Mouse (Mus musculus): ENCODE data around the gene Cybc1. TPM values are rescaled to one million over a fixed set of nuclear protein-coding genes. Genes with fewer than 3 reads are reported as not detected.

Gene Cybc1
- polyA plus RNA-seq, 1 experiment = 23.8 TPM

- H3K79me3 ChIP-seq (ENCODE audit: low read depth) = no peaks in the 10 kb centered on the region
- H3K4me3 ChIP-seq (ENCODE audit: insufficient read depth, poor library complexity, severe bottlenecking) = peak within 1 kb of the TSS; percentile 67
- no peaks in the 10 kb centered on the region for H3K27me3 ChIP-seq (ENCODE audit: control insufficient read depth, insufficient read depth, insufficient read length)
- TF ChIP-seq CTCF (IDR thresholded peaks at IDR 0.05; ENCODE audit: control insufficient read depth, insufficient read depth, insufficient read length) = peak; percentile 60
- TF ChIP-seq MAX (IDR thresholded peaks at IDR 0.05) = peak; percentile 74
- no peak for TF ChIP-seq MYOG (IDR thresholded peaks at IDR 0.05; ENCODE audit: control insufficient read depth, extremely low read depth, insufficient read length)
- no peaks in the 10 kb centered on the region for H3K79me2 ChIP-seq (ENCODE audit: control insufficient read depth, insufficient read depth)
- H3K36me3 ChIP-seq (ENCODE audit: control insufficient read depth, insufficient read depth) = no peaks in the 10 kb centered on the region
- peak within 1 kb of the TSS; percentile 85 for H3ac ChIP-seq (ENCODE audit: control insufficient read depth, insufficient read length, low read depth)
Observed at GRCm38 (mm10) chr11:121236564-121237344, 7.6 kb upstream of the Cybc1 start, which contains the start of gene Narf. Gene Narf (plus strand): TSS chr11:121237253.

- H3K79me2 ChIP-seq (ENCODE audit: control insufficient read depth, insufficient read depth) = no peaks in the 10 kb centered on the region
- no peaks in the 10 kb centered on the region for H3K79me3 ChIP-seq (ENCODE audit: low read depth)
- TF ChIP-seq MYOD1 (IDR thresholded peaks at IDR 0.05; ENCODE audit: control insufficient read depth, insufficient read length, low read depth) = no peak
- peak; percentile 27 for TF ChIP-seq CTCF (IDR thresholded peaks at IDR 0.05; ENCODE audit: control insufficient read depth, insufficient read depth, insufficient read length)
- no peaks in the 10 kb centered on the region for H3K36me3 ChIP-seq (ENCODE audit: control insufficient read depth, insufficient read depth)
- H3K4me3 ChIP-seq (ENCODE audit: insufficient read depth, poor library complexity, severe bottlenecking) = no peak overlapping the region
- H3K27me3 ChIP-seq (ENCODE audit: control insufficient read depth, insufficient read depth, insufficient read length) = no peaks in the 10 kb centered on the region
- H3ac ChIP-seq (ENCODE audit: control insufficient read depth, insufficient read length, low read depth) = no peak overlapping the region
Observed at GRCm38 (mm10) chr11:121235475-121236238, 6.5 kb upstream of the Cybc1 start.

- Histone ChIP-seq H3K27me3 (ENCODE audit: control insufficient read depth, insufficient read depth, insufficient read length) (no peaks in the 10 kb centered on the region), H3K79me2 (ENCODE audit: control insufficient read depth, insufficient read depth) (peaks cover 12% of the 10 kb centered on the region), H3K36me3 (ENCODE audit: control insufficient read depth, insufficient read depth) (no peaks in the 10 kb centered on the region), H3K79me3 (ENCODE audit: low read depth) (peaks cover 6% of the 10 kb centered on the region), H3ac (ENCODE audit: control insufficient read depth, insufficient read length, low read depth) (no peak overlapping the region), H3K4me3 (ENCODE audit: insufficient read depth, poor library complexity, severe bottlenecking) (no peak overlapping the region)
- no peak for TF ChIP-seq FOSL1 (IDR thresholded peaks at IDR 0.05; ENCODE audit: insufficient read depth, low read length, poor library complexity, severe bottlenecking)
- TF ChIP-seq MYOD1 (IDR thresholded peaks at IDR 0.05; ENCODE audit: control insufficient read depth, insufficient read length, low read depth) = no peak
- no peak for TF ChIP-seq CEBPB (IDR thresholded peaks at IDR 0.05; ENCODE audit: low read depth)
- TF ChIP-seq USF1 (IDR thresholded peaks at IDR 0.05; ENCODE audit: low read depth) = no peak
- no peak for TF ChIP-seq CTCF (IDR thresholded peaks at IDR 0.05; ENCODE audit: control insufficient read depth, insufficient read depth, insufficient read length)
- TF ChIP-seq MAX (IDR thresholded peaks at IDR 0.05) = no peak
- no peak for TF ChIP-seq MYOG (IDR thresholded peaks at IDR 0.05; ENCODE audit: control insufficient read depth, extremely low read depth, insufficient read length)
Observed at GRCm38 (mm10) chr11:121232706-121233105, 3.6 kb upstream of the Cybc1 start.

- H3K4me3 ChIP-seq (ENCODE audit: insufficient read depth, poor library complexity, severe bottlenecking) = no peak overlapping the region
- peaks cover 20% of the 10 kb centered on the region for H3K79me2 ChIP-seq (ENCODE audit: control insufficient read depth, insufficient read depth)
- H3ac ChIP-seq (ENCODE audit: control insufficient read depth, insufficient read length, low read depth) = no peak overlapping the region
- peaks cover 6% of the 10 kb centered on the region for H3K36me3 ChIP-seq (ENCODE audit: control insufficient read depth, insufficient read depth)
- TF ChIP-seq MYOD1 (IDR thresholded peaks at IDR 0.05; ENCODE audit: control insufficient read depth, insufficient read length, low read depth) (no peak), MAX (IDR thresholded peaks at IDR 0.05) (no peak), USF1 (IDR thresholded peaks at IDR 0.05; ENCODE audit: low read depth) (no peak), CEBPB (IDR thresholded peaks at IDR 0.05; ENCODE audit: low read depth) (no peak), MYOG (IDR thresholded peaks at IDR 0.05; ENCODE audit: control insufficient read depth, extremely low read depth, insufficient read length) (no peak), FOSL1 (IDR thresholded peaks at IDR 0.05; ENCODE audit: insufficient read depth, low read length, poor library complexity, severe bottlenecking) (no peak), CTCF (IDR thresholded peaks at IDR 0.05; ENCODE audit: control insufficient read depth, insufficient read depth, insufficient read length) (no peak)
- no peaks in the 10 kb centered on the region for H3K27me3 ChIP-seq (ENCODE audit: control insufficient read depth, insufficient read depth, insufficient read length)
- H3K79me3 ChIP-seq (ENCODE audit: low read depth) = peaks cover 6% of the 10 kb centered on the region
Observed at GRCm38 (mm10) chr11:121231628-121232291, 2.6 kb upstream of the Cybc1 start.

- peaks cover 20% of the 10 kb centered on the region for H3K79me2 ChIP-seq (ENCODE audit: control insufficient read depth, insufficient read depth)
Observed at GRCm38 (mm10) chr11:121231191-121231590, 2.1 kb upstream of the Cybc1 start.

More at GRCm38 (mm10) chr11:121231191-121231590, 2.1 kb upstream of the Cybc1 start:
- no peak for TF ChIP-seq MAX (IDR thresholded peaks at IDR 0.05)
- TF ChIP-seq MYOD1 (IDR thresholded peaks at IDR 0.05; ENCODE audit: control insufficient read depth, insufficient read length, low read depth) = no peak
- no peak for TF ChIP-seq CTCF (IDR thresholded peaks at IDR 0.05; ENCODE audit: control insufficient read depth, insufficient read depth, insufficient read length)
- no peak overlapping the region for H3K4me3 ChIP-seq (ENCODE audit: insufficient read depth, poor library complexity, severe bottlenecking)
- H3K79me3 ChIP-seq (ENCODE audit: low read depth) = peaks cover 6% of the 10 kb centered on the region
- peaks cover 11% of the 10 kb centered on the region for H3K36me3 ChIP-seq (ENCODE audit: control insufficient read depth, insufficient read depth)
- no peaks in the 10 kb centered on the region for H3K27me3 ChIP-seq (ENCODE audit: control insufficient read depth, insufficient read depth, insufficient read length)
- no peak overlapping the region for H3ac ChIP-seq (ENCODE audit: control insufficient read depth, insufficient read length, low read depth)

Data from C2C12 (cell line).